Mouse (Mus musculus) layer of hippocampus, postnatal 25 days (tissue): ENCODE data around the gene Reep6. TPM values are rescaled to one million over a fixed set of nuclear protein-coding genes. Genes with fewer than 3 reads are reported as not detected.

ENCODE experiments used
- DNase-seq, 2 experiments: peaks; one replicate each; pipeline ENCODE4 v3.0.0; 2022; ENCODE audit warnings: mixed read lengths in 2 of 2, low spot score in 1 of 2; ENCODE audit errors: extremely low spot score in 1 of 2
- microRNA-seq, 2 experiments: library from miRNA; unstranded; fragments of <30 nt; microRNA quantifications; one replicate each; pipeline ENCODE4 v1.2.0; 2021
- total RNA-seq, 2 experiments: library from RNA; stranded (reverse); gene quantifications; 2 replicates each; pipeline ENCODE4 v1.2.3; 2021

The Reep6 gene
- total RNA-seq, 2 experiments from 2014 or later, result 9.7 to 10.6 TPM

DNA sequence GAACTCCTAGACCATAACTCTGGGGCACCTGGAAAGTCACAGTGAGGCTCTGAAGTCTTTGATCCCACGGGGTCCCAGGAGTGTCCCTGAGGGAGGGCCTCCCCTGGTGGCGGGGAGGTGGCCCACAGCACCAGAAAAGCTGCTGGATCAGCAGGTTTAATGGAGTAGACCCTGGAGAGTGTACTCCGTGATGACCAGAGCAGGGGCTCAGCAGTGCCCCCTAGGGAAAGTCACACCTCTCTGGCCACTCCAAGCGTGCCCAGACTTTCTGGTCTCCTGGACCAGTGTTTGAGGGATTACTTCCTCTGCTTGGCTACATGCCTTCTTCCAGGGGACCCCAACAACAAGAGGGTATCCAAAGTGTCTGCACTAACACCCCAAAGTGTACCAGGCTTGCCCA, 53.7 kb downstream of the Reep6 start:
- DNase-seq, result no peak

DNA sequence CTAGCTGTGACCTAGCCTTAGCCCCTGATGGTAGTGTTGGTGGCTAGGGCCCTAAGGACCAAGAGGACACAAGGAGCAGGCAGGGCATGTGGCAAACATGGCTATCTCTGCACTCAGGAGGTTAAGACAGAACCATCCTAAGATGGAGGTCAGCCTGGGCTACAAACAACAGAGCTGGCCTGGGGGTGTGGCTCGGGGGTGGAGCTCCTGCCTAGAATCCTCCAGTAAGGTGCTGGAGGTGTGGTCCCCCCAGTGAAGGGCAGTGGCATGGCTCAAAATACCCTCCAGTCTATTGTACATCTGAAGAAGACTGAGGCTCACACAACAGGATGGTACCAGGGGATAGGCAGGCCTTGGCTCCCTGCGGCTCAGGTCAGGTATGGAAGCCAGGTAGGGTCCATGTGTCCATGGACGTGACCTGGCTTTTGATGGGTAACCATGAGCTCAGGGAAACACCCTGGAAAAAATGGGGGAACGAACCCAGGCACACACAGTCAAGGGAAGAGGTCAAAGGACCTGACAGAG, 54.4 kb downstream of the Reep6 start:
- DNase-seq, result no peak

DNA sequence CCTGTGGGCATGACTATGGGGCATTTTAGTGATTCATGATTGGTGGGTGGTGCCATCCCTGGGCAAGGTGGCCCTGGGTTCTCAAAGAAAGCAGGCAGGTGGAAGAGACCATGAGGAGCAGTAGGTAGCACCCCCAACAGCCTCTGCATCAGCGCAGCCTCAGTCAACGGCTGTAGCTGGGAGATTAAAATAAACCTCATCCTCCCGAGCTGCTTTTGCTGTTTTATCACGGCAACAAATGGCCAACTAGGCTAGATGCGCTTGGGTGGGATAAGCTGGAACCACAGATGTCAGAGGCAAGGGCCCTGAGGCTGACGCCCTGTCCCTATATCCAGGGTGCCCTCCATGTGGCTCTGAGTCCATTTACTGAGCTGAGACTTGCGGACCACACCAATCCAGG, 55.0 kb downstream of the Reep6 start:
- DNase-seq, result no peak

DNA sequence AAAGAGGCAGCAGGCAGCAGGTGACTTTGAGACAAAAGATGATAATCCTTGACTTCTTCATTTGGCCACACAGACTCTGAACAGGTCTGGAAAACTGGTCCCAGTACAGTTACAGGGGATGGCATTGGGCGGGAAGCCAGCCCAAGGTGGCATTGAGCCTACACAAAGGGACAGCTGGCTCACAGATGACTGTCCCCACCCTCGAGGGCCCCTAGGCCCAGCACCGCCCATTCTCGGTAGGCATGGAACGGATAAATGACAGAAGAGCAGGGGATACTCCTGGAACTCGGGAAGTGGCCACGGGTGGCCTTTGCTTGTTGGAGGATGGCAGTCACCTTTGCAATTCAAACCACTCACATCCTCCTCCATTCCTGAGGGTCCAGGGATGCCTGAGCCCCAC, 55.6 kb downstream of the Reep6 start:
- no peak for DNase-seq

Small RNAs within 50 kb of the gene (microRNA-seq; reads per million reads assigned to microRNA genes)
- gene Gm22721, result 0 to 0.40 reads per million in 2 experiments

Other genes starting within 250 kb of the Reep6 start
- 10 to 100 TPM; 14.5 to 22.0 TPM for gene Sbno2, start 224.4 kb upstream of the Reep6 start, total RNA-seq
- gene Stk11, start 214.2 kb upstream of the Reep6 start, total RNA-seq, result 10 to 100 TPM; 89.1 to 94.3 TPM
- 100 to 1,000 TPM; 338 to 391 TPM for gene Atp5d, start 191.3 kb upstream of the Reep6 start, total RNA-seq
- 100 to 1,000 TPM; 399 to 401 TPM for gene Cbarp, start 189.1 kb upstream of the Reep6 start, total RNA-seq
- 10 to 100 TPM; 61.4 to 82.4 TPM for gene Midn, start 181.7 kb upstream of the Reep6 start, total RNA-seq
- 10 to 100 TPM; 69.5 to 97.5 TPM for gene Cirbp, start 164.0 kb upstream of the Reep6 start, total RNA-seq
- 1 to 10 TPM; 5.8 to 6.2 TPM for gene 1600002K03Rik, start 157.0 kb upstream of the Reep6 start, total RNA-seq
- gene Efna2, start 150.5 kb upstream of the Reep6 start, total RNA-seq, result 10 to 100 TPM; 11.9 to 12.7 TPM
- gene Mum1, start 103.5 kb upstream of the Reep6 start, total RNA-seq, result 10 to 100 TPM; 39.5 to 48.9 TPM
- gene Ndufs7, start 80.8 kb upstream of the Reep6 start, total RNA-seq, result 100 to 1,000 TPM; 196 to 223 TPM
- gene Gamt, start 68.9 kb upstream of the Reep6 start, total RNA-seq, result 10 to 100 TPM; 43.1 to 54.7 TPM
- 10 to 100 TPM; 76.8 to 91.2 TPM for gene Dazap1, start 68.5 kb upstream of the Reep6 start, total RNA-seq
- 100 to 1,000 TPM; 790 to 900 TPM for gene Rps15, start 37.5 kb upstream of the Reep6 start, total RNA-seq
- 100 to 1,000 TPM; 101 to 115 TPM for gene Apc2, start 34.0 kb upstream of the Reep6 start, total RNA-seq
- 10 to 100 TPM; 20.7 to 26.3 TPM for gene 2310011J03Rik, start 9.4 kb upstream of the Reep6 start, total RNA-seq
- 1 to 10 TPM; 2.3 to 2.8 TPM for gene Pcsk4, start 455 bp upstream of the Reep6 start, total RNA-seq
- 1 to 10 TPM; 3.8 to 5.5 TPM for gene Adamtsl5, start 18.5 kb downstream of the Reep6 start, total RNA-seq
- gene Plk5, start 26.5 kb downstream of the Reep6 start, total RNA-seq, result 10 to 100 TPM; 14.6 to 16.9 TPM
- 10 to 100 TPM; 18.9 to 19.3 TPM for gene Mex3d, start 57.7 kb downstream of the Reep6 start, total RNA-seq
- gene Mbd3, start 69.6 kb downstream of the Reep6 start, total RNA-seq, result 100 to 1,000 TPM; 138 to 159 TPM
- gene Uqcr11, start 76.9 kb downstream of the Reep6 start, total RNA-seq, result 100 to 1,000 TPM; 520 to 551 TPM
- gene Tcf3, start 103.7 kb downstream of the Reep6 start, total RNA-seq, result 10 to 100 TPM; 26.9 to 32.1 TPM
- gene Onecut3, start 164.9 kb downstream of the Reep6 start, total RNA-seq, result not detected
- gene Atp8b3, start 209.2 kb downstream of the Reep6 start, total RNA-seq, result under 1 TPM; 0.19 to 0.47 TPM
- 10 to 100 TPM; 45.2 to 54.6 TPM for gene Rexo1, start 231.6 kb downstream of the Reep6 start, total RNA-seq
- 10 to 100 TPM; 57.3 to 57.6 TPM for gene Klf16, start 247.4 kb downstream of the Reep6 start, total RNA-seq